Mouse (Mus musculus): Measurements from ENCODE around the gene Myt1l.

The Myt1l gene

GRCm38 (mm10) chr12:29723722-29724338 lies 195.6 kb downstream of the Myt1l start:
- DNase-seq (ENCODE audit: inconsistent ontology term), result no peak

GRCm38 (mm10) chr12:29728294-29728693 lies 200.1 kb downstream of the Myt1l start:
- DNase-seq (ENCODE audit: inconsistent ontology term), result no peak

GRCm38 (mm10) chr12:29740346-29741025 lies 212.3 kb downstream of the Myt1l start:
- no peak for DNase-seq (ENCODE audit: inconsistent ontology term)

- no peak for DNase-seq (ENCODE audit: inconsistent ontology term)
Observed at GRCm38 (mm10) chr12:29741181-29741580, 213.0 kb downstream of the Myt1l start.

GRCm38 (mm10) chr12:29750604-29751128 lies 222.5 kb downstream of the Myt1l start:
- DNase-seq (ENCODE audit: inconsistent ontology term), result no peak

- DNase-seq (ENCODE audit: inconsistent ontology term), result no peak
Observed at GRCm38 (mm10) chr12:29755086-29755871, 227.1 kb downstream of the Myt1l start.

- DNase-seq (ENCODE audit: inconsistent ontology term), result no peak
Observed at GRCm38 (mm10) chr12:29755872-29756265, 227.7 kb downstream of the Myt1l start.

GRCm38 (mm10) chr12:29760611-29761010 lies 232.4 kb downstream of the Myt1l start:
- no peak for DNase-seq (ENCODE audit: inconsistent ontology term)

- DNase-seq (ENCODE audit: inconsistent ontology term), result no peak
Observed at GRCm38 (mm10) chr12:29766158-29766557, 238.0 kb downstream of the Myt1l start.

- DNase-seq (ENCODE audit: inconsistent ontology term), result peak; percentile 15
Observed at GRCm38 (mm10) chr12:29771791-29772190, 243.6 kb downstream of the Myt1l start.

- DNase-seq (ENCODE audit: inconsistent ontology term), result peak; percentile 85
Observed at GRCm38 (mm10) chr12:29772401-29772800, 244.2 kb downstream of the Myt1l start.

GRCm38 (mm10) chr12:29778901-29779300 lies 250.7 kb downstream of the Myt1l start:
- DNase-seq (ENCODE audit: inconsistent ontology term), result no peak

GRCm38 (mm10) chr12:29789319-29790050 lies 261.3 kb downstream of the Myt1l start:
- peak; percentile 76 for DNase-seq (ENCODE audit: inconsistent ontology term)

GRCm38 (mm10) chr12:29790051-29790386 lies 261.8 kb downstream of the Myt1l start:
- no peak for DNase-seq (ENCODE audit: inconsistent ontology term)

GRCm38 (mm10) chr12:29792998-29793397 lies 264.8 kb downstream of the Myt1l start:
- no peak for DNase-seq (ENCODE audit: inconsistent ontology term)

GRCm38 (mm10) chr12:29795107-29795673 lies 267.0 kb downstream of the Myt1l start:
- DNase-seq (ENCODE audit: inconsistent ontology term), result peak; percentile 94

- no peak for DNase-seq (ENCODE audit: inconsistent ontology term)
Observed at GRCm38 (mm10) chr12:29798595-29799391, 270.6 kb downstream of the Myt1l start.

- no peak for DNase-seq (ENCODE audit: inconsistent ontology term)
Observed at GRCm38 (mm10) chr12:29806415-29806814, 278.2 kb downstream of the Myt1l start.

- peak; percentile 61 for DNase-seq (ENCODE audit: inconsistent ontology term)
Observed at GRCm38 (mm10) chr12:29809569-29810185, 281.5 kb downstream of the Myt1l start.

GRCm38 (mm10) chr12:29815466-29815865 lies 287.3 kb downstream of the Myt1l start:
- DNase-seq (ENCODE audit: inconsistent ontology term), result no peak

All from Muller cell, postnatal 12 days (primary cell).